Mouse (Mus musculus): ENCODE data around the gene Ecm1. TPM values are rescaled to one million over a fixed set of nuclear protein-coding genes. Genes with fewer than 3 reads are reported as not detected.

Gene Ecm1
- total RNA-seq, 4 experiments from 2014 or later: 6.0 to 16.6 (median 12.2) TPM

DNA sequence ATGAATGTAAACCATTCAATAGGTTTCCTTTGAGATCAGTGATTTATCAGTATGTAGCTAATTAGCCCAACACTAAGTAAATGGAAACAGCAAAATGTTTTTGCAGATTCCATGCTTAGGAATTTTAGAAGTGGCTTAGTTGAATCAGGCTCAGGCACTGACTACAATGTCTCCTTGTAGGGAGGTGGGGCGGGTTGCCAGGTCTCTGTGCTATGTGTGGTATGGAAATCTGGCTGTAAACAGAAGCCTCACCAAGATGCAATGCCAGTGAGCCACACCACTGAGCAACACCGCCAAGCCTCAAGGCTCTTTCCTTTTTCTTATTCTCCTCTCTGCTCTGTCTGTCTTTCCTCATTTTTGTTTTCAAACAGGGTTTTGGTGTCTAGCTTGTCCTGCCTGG lies 10.5 kb downstream of the Ecm1 start:
- DNase-seq (ENCODE audit: low spot score in 2 of 2): no peak

GRCm38 (mm10) chr3:95726696-95727358 lies 12.5 kb downstream of the Ecm1 start:
- no peak for DNase-seq (ENCODE audit: low spot score in 2 of 2)

DNA sequence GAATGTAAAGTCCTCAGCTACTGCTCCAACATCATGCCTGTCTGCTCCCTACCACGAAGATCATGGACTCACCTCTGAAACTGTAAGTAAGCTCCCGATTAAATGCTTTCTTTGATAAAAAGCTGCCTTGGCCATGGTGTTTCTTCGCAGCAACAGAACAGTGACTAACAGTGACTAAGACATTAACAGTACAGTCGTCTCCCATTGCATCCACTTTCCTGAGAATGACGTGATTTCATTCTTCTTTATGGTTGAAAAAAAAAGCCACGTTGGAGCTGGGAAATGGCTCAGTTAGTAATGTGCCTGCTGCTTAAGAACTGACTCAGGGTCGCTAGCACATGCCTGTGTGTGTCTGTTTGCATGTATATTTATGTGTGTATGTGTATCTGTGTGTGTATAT lies 13.5 kb downstream of the Ecm1 start:
- DNase-seq (ENCODE audit: low spot score in 2 of 2): no peak

DNA sequence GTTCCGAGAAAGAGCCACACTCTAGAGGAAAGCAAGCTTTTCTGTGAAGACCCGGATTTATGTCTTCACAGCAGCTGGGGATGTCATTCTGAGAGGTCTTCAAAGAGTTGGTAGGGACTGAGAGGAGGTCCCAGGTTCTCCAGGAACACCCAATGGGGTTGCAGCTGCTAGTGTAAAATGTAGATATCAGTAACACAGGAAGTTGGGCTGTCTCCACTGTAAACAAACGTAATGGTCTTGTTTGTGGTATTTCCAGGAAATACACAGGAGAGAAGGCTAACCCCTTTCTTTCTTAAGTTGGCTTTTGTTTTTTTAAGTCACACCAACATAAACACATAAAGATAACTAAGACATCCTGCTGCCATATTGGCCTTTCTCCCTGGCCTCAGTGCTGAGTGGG lies 17.0 kb downstream of the Ecm1 start:
- no peak for DNase-seq (ENCODE audit: low spot score in 2 of 2)

GRCm38 (mm10) chr3:95718153-95718552 lies 21.2 kb downstream of the Ecm1 start:
- DNase-seq (ENCODE audit: low spot score in 2 of 2): no peak

GRCm38 (mm10) chr3:95716075-95716474 lies 23.3 kb downstream of the Ecm1 start:
- DNase-seq (ENCODE audit: low spot score in 2 of 2): no peak

GRCm38 (mm10) chr3:95709967-95710366 lies 29.4 kb downstream of the Ecm1 start:
- DNase-seq (ENCODE audit: low spot score in 2 of 2): no peak

- DNase-seq (ENCODE audit: low spot score in 2 of 2): no peak
Measured at GRCm38 (mm10) chr3:95709044-95709443, 30.3 kb downstream of the Ecm1 start.

- DNase-seq (ENCODE audit: low spot score in 2 of 2): no peak
Measured at GRCm38 (mm10) chr3:95707497-95707896, 31.9 kb downstream of the Ecm1 start.

- DNase-seq (ENCODE audit: low spot score in 2 of 2): no peak
Measured at GRCm38 (mm10) chr3:95706273-95706672, 33.1 kb downstream of the Ecm1 start.

- no peak for DNase-seq (ENCODE audit: low spot score in 2 of 2)
Measured at GRCm38 (mm10) chr3:95704612-95705011, 34.8 kb downstream of the Ecm1 start.

DNA sequence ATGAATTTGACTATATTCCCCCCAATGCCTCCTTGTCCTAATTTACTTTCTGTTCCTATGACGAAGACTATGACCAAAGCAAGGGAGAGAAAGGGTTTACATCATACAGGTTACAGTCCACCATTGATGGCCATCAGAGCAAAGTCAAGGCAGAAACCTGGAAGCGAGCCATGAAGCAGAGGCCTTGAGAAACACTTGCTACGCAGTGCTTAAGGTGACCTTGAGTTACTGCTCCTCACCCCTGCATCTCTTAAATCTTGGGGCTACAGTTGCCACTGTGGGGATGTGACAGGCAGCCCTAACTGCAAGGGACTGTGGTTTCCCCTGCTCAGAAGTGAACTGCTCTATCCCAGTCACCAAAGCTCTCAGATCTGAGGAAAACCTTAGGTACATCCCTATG lies 36.1 kb downstream of the Ecm1 start:
- DNase-seq (ENCODE audit: low spot score in 2 of 2): no peak

- peak; percentile 66 to 75 for DNase-seq (ENCODE audit: low spot score in 2 of 2)
Measured at GRCm38 (mm10) chr3:95701877-95702540, 37.4 kb downstream of the Ecm1 start.

GRCm38 (mm10) chr3:95701085-95701484 lies 38.3 kb downstream of the Ecm1 start:
- no peak for DNase-seq (ENCODE audit: low spot score in 2 of 2)

DNA sequence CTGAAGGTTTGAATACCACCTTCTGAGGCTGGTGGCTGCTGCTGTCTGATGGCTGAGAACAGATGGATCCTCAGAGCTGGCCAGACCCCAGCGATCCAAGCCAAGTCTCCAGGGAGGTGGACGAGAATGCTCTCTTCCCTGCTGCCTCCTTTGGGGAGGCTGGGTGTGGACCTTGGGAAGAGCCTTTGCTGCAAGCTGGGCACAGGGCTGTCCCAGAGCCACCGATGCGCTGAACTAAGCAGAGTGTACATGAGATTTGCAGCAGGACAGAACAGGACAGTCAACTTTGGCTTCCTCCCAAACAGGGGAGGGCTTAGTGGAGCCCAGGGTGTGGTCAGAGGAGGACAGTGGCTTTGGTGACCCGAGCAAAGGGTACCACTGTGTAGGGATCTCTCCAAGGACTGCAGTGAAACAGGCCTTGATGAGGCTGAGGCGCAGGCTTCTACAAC lies 39.1 kb downstream of the Ecm1 start:
- DNase-seq (ENCODE audit: low spot score in 2 of 2): peak; percentile 56 to 59

DNA sequence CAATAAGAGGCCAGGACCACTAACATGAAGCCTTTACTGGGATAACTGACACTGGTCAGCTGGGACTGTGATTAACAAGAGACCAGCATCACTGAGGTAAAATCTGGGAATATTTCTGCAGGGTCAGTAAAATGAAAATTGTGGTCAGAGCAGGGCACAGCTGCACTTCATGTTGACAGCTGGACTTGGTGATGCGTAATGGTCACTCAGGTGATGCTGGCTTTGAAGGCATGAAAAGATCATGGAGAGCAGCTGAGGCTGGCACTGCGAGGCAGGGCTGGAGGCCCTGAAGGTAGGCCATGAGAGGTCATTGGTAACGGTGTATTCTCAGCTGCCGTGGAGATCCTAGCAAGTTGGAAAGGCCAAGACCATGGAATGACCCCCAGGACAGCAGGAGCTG lies 41.1 kb downstream of the Ecm1 start:
- DNase-seq (ENCODE audit: low spot score in 2 of 2): no peak

DNA sequence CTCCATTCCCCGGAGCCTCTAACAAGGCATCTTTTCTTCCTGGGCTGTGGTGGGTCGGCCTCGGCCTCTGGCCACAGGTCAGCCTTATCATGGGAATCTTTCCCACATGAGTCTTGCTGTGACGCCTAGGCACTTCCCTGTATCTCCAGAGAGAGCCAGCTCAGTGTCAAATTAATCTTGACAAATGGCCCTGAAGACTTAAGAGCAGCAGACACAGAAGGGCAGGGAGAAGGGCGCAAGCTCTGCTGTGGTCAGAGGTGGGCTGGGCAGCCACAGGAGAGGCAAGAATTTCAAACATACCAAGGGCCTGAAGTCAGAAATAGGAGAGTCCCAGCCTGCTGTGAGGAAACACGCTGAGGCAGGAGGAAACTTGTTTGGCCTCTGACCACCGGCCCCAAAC lies 43.0 kb downstream of the Ecm1 start:
- no peak for DNase-seq (ENCODE audit: low spot score in 2 of 2)

DNA sequence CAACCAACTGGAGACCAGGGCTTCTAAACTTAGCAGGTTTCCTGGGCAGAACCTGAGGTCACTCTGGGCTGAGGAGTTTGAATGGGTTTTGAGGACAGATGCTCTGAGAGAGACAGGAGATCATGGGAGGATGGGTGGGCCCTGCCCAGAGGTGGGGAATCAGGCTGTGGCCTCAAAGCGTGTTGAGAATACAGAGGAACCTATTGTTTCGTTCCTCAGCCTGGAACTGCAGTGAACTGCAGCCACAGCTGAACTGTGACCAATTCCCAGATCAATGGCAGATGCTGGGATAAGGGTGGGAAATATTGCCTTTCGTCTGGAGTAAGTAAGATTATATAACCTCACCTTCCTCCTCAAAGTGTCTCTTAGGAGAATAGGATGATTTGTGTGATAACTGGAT lies 43.6 kb downstream of the Ecm1 start:
- no peak for DNase-seq (ENCODE audit: low spot score in 2 of 2)

DNA sequence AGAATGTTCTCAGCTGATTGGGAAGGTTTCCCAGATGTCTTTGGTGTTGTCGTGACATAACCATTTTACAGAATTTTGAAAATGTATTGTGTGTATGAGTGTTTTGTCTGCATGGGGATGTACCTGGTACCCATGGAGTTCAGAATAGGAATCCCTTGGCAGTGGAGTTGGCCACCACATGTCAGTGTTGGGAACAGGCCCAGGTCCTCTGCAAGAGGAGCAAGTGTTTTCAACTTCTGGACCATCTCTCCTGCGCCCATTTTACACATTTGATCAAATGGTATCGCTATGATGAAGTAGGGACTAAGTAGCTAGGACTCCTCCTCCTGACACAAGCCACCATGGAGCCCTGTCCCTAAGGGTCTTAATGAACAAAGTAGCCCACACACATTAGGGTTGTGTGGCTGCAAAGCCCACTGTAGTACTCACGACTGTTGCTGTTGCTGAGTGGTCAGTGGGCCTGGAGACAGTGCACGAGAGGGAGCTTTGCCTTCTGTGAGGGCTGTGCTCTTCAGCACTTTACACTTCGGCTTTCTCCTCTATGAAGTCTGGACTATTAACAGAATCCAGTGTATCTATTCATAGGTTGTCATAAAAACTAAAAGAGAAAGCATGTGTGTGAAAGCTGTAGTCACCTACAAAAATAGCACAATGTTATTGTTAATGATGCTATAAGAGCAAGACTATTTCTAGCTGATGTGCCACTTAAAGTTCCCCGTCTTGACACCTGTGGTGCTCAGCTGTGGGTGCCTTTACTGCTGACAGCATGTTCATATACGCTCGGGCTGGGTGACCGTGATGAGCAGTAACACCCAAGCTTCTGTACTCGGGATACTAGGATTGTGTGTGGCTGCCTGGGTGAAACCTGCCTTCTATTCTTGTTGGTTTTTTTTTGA lies 44.3 kb downstream of the Ecm1 start:
- DNase-seq (ENCODE audit: low spot score in 2 of 2): no peak

DNA sequence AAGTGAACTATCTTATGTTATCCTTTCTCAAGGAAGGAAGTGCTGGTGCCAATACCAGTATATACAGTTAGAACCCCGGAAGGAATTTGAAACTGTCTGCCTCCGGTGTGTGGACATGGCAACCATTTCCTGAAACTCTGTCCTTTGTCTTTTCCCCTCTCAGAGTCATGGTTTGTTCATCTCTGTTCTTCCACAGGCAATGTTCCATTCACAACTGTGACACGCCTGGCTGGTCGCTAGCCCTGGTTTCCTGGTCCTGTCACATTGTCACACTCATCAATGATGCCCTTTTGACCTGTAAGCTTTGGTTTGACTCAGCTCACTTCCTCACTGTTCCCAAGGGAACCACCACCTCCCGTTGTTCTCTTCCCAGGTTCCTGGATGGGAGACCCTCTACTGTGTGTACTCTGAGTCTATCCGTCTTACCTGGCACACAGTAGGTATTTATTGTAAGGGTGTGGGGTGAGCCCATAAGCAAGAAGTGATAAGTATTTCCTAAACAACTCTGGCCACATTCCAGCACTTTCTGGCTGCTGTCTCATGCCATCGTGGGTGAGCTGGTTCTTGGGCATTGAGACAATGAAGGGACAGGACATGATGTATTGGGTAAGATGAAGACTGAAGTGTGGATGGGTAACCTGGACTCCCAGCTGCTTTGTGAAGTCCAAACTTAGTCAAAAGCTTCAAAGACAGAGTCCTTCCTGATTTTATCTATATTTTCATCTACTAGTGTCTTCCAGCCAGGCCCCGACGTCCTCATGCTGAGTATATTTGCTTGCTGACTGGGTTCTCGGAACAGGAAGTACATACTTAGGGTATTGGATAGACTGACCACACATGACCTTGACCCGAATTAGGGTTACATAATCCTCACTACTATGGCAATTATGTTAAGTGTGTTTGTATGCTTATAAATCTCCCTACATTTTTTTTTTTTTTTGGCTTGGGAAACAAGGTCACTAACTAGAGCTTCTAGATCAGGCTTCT lies 45.3 kb downstream of the Ecm1 start:
- no peak for DNase-seq (ENCODE audit: low spot score in 2 of 2)

DNA sequence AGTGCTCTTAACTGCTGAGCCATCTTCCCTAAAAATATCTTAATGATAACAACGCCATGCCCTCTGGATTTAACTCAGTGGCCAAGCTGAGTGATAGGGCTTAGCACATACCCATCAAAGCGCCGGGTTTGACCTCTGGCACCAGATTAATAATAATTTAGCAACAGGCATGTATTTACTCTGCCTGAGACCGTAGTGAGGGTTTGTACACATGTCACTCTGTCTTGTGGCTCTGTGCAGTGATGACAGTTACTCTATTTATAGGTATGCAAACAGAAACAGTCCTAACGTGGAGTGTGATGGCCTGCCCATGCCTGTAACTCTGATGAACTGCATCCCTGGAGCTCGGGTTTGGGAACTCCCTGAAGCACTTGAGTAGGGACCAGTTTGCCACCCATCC lies 46.7 kb downstream of the Ecm1 start:
- peak in 1 of 2 experiments; percentile 37 for DNase-seq (ENCODE audit: low spot score in 2 of 2)

Data from gastrocnemius, adult 8-10 months (tissue).